Mouse (Mus musculus) Patski (cell line): ENCODE measurements around the gene Vmn1r191. TPM values are rescaled to one million over a fixed set of nuclear protein-coding genes. Genes with fewer than 3 reads are reported as not detected.
"Not testable (repeated sequence)": the region's sequence is repeated elsewhere in the genome, so short reads cannot be mapped to it uniquely, and the experiment has no call there.

Source experiments
- ATAC-seq: fragments of 100-300 bp; one replicate; pipeline ENCODE4 v1.8.0; 2021
- CTCF ChIA-PET: fragments of 350-600 bp; sonication (Branson Sonifier 250); formaldehyde crosslinking; loops from one replicate; lab custom pipeline; 2022; ENCODE audit warnings: inconsistent platforms; lab: Charles Lee
- POLR2A ChIA-PET: fragments of 350-600 bp; sonication (Branson Sonifier 250); formaldehyde crosslinking; loops from one replicate; lab custom pipeline; 2022; ENCODE audit warnings: antibody characterized with exemption, inconsistent platforms; lab: Charles Lee
- DNase-seq: peaks from one replicate; pipeline ENCODE4 v3.0.0-alpha.2; 2011; ENCODE audit warnings: low read depth, low spot score
- H3K27me3 ChIP-seq: fragments of 371-371 bp; one replicate; pipeline ENCODE4 v1.5.1; 2021
- CTCF ChIP-seq: fragments of 100-300 bp; IDR thresholded peaks from one replicate; pipeline ENCODE4 v1.5.1; 2021
- in situ Hi-C: fragments of 300-500 bp; cut with MboI; formaldehyde crosslinking; loops from 3 replicates; pipeline ENCODE4 v1.11.1; 2018; ENCODE audit warnings: low pct_unique_long_range_greater_than_20kb, mixed read lengths
- polyA plus RNA-seq: library from polyadenylated mRNA; unstranded; gene quantifications from one replicate; pipeline ENCODE4 v1.2.3, GENCODE M21; 2021

The Vmn1r191 gene
- not detected for polyA plus RNA-seq

GRCm38 (mm10) chr13:22183869-22184268 lies at the start of gene Vmn1r191:
Gene Vmn1r191 (minus strand): TSS chr13:22183969.
- no peak for ATAC-seq
- POLR2A ChIA-PET, result no interaction called here
- no peak for TF ChIP-seq CTCF
- DNase-seq, result no peak
- H3K27me3 ChIP-seq, result peaks cover 4% of the 10 kb centered on the region
- in situ Hi-C loops, result no loop called here
- CTCF ChIA-PET, result no interaction called here

- in situ Hi-C loops, result loop anchor here (10.0 kb wide), 1 partner anchor 332 kb away; the partner anchor contains the start of gene Vmn1r204
- CTCF ChIA-PET, ATAC-seq, POLR2A ChIA-PET, DNase-seq, H3K27me3 ChIP-seq: not testable (repeated sequence)
Observed at GRCm38 (mm10) chr13:22223060-22223459, 39.3 kb upstream of the Vmn1r191 start, which contains the start of gene Vmn1r193. Gene Vmn1r193 (minus strand): TSS chr13:22223160.

GRCm38 (mm10) chr13:22192756-22193155 lies 9.0 kb upstream of the Vmn1r191 start:
- POLR2A ChIA-PET, H3K27me3 ChIP-seq, DNase-seq, CTCF ChIA-PET, ATAC-seq, in situ Hi-C loops: not testable (repeated sequence)

- TF ChIP-seq CTCF, result no peak
- CTCF ChIA-PET, result no interaction called here
- no peak for ATAC-seq
- no peak for DNase-seq
- POLR2A ChIA-PET, result no interaction called here
- no peaks in the 10 kb centered on the region for H3K27me3 ChIP-seq
- in situ Hi-C loops, result no loop called here
Observed at GRCm38 (mm10) chr13:22191041-22191440, 7.3 kb upstream of the Vmn1r191 start, which contains the start of gene Vmn1r192. Gene Vmn1r192 (minus strand): TSS chr13:22191141.

DNA sequence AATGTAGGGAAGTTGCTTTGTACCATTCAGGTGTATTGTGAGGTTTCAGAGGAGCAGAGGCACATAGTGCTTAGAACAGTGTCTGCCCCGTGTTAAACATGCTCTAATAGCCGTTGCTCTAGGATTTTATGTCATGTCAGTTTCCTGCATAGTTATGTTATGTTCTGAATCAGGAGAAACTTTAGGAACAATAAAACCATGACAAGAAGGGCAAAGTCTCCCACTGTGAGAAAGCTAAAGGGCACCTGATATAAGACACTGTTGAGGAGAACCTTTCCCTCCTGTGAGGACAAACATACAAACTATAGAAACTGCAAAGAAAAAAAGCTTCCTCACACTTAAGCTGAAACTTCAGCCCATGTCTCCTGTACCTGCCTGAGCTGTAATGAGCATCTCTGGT lies 6.6 kb upstream of the Vmn1r191 start:
- CTCF ChIA-PET, result no interaction called here
- in situ Hi-C loops, result no loop called here
- POLR2A ChIA-PET, result no interaction called here
- DNase-seq, result no peak
- no peak for TF ChIP-seq CTCF
- ATAC-seq, result no peak
- H3K27me3 ChIP-seq, result no peaks in the 10 kb centered on the region

DNA sequence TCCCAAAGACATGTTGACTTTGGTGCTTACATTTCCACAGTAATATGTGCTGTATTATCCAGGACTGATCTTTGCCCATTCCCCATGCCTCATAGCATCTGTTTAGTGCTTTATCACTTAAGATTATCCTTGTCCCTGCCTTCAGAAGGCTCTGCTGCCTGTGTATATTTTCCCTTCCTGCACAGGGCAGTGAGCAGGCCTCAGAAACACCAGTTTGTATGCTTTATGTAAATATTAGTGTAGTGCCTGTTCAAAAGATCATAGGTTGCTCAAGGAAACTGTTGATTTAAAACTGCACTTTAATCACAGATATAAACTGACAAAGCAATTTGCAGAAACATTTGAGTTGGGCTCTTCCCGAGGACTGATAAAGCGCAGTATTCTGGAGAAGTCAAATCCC lies 5.5 kb upstream of the Vmn1r191 start:
- H3K27me3 ChIP-seq, result peaks cover 4% of the 10 kb centered on the region
- in situ Hi-C loops, result no loop called here
- ATAC-seq (no peak), DNase-seq (no peak)
- TF ChIP-seq CTCF, result no peak
- CTCF ChIA-PET, result no interaction called here
- POLR2A ChIA-PET, result no interaction called here

DNA sequence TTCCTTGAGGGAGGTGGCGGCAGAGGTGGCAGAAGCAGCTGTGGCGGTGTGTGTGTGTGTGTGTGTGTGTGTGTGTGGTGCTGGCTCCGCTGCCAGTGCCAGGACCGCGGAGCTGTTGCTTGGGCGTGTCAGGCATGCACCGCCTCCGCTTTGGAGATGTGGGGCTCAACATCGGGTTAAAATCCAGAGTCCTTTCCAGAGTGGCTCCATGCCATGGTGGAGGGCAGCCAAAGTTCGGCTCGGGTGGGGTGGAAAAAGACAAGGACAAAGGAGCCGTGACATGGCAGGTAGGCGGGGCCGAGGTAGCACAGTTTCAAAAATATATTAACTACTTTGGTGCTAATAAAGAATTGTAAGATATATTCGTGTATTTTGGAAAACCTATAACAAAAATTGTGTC lies 15.4 kb downstream of the Vmn1r191 start:
- ATAC-seq, result no peak
- DNase-seq, result no peak
- CTCF ChIA-PET, result no interaction called here
- POLR2A ChIA-PET, result no interaction called here
- in situ Hi-C loops, result no loop called here
- TF ChIP-seq CTCF, result no peak
- no peaks in the 10 kb centered on the region for H3K27me3 ChIP-seq

GRCm38 (mm10) chr13:22136495-22137293 lies 47.1 kb downstream of the Vmn1r191 start:
- ATAC-seq, POLR2A ChIA-PET, CTCF ChIA-PET, H3K27me3 ChIP-seq, in situ Hi-C loops, DNase-seq: not testable (repeated sequence)

Other genes starting within 250 kb of the Vmn1r191 start
- gene Zfp184, start 238.9 kb downstream of the Vmn1r191 start, polyA plus RNA-seq, result 7.7 TPM
- gene Pom121l2, start 202.8 kb downstream of the Vmn1r191 start, polyA plus RNA-seq, result not detected
- gene Prss16, start 174.2 kb downstream of the Vmn1r191 start, polyA plus RNA-seq, result 6.3 TPM
- 1.6 TPM for gene Hist1h2ah, start 148.4 kb downstream of the Vmn1r191 start, polyA plus RNA-seq
- gene Hist1h2bk, start 148.1 kb downstream of the Vmn1r191 start, polyA plus RNA-seq, result 15.2 TPM
- 10.2 TPM for gene Hist1h4i, start 142.6 kb downstream of the Vmn1r191 start, polyA plus RNA-seq
- gene Hist1h2ag, start 141.0 kb downstream of the Vmn1r191 start, polyA plus RNA-seq, result not detected
- gene Hist1h2bj, start 140.8 kb downstream of the Vmn1r191 start, polyA plus RNA-seq, result not detected
- not detected for gene Vmn1r188, start 99.5 kb downstream of the Vmn1r191 start, polyA plus RNA-seq
- not detected for gene Vmn1r189, start 78.1 kb downstream of the Vmn1r191 start, polyA plus RNA-seq
- not detected for gene Vmn1r192, start 7.2 kb upstream of the Vmn1r191 start, polyA plus RNA-seq
- gene Vmn1r193, start 39.2 kb upstream of the Vmn1r191 start, polyA plus RNA-seq, result not detected
- gene Vmn1r194, start 60.2 kb upstream of the Vmn1r191 start, polyA plus RNA-seq, result not detected
- not detected for gene Vmn1r195, start 86.6 kb upstream of the Vmn1r191 start, polyA plus RNA-seq
- 0.03 TPM for gene Vmn1r196, start 106.0 kb upstream of the Vmn1r191 start, polyA plus RNA-seq
- gene Vmn1r197, start 140.6 kb upstream of the Vmn1r191 start, polyA plus RNA-seq, result not detected
- gene Vmn1r198, start 166.4 kb upstream of the Vmn1r191 start, polyA plus RNA-seq, result not detected
- gene Vmn1r199, start 195.8 kb upstream of the Vmn1r191 start, polyA plus RNA-seq, result not detected
- gene Vmn1r200, start 206.4 kb upstream of the Vmn1r191 start, polyA plus RNA-seq, result not detected